Mouse (Mus musculus) heart, embryonic 16.5 days (tissue): ENCODE measurements around the gene Icam5. TPM values are rescaled to one million over a fixed set of nuclear protein-coding genes. Genes with fewer than 3 reads are reported as not detected.

Experiments
- ATAC-seq: fragments of 200-750 bp; cut with Nextera tagmentation; replicated peaks from 2 replicates; pipeline ENCODE4 v1.8.0; 2017; ENCODE audit warnings: moderate number of reproducible peaks; ENCODE audit not compliant: insufficient read depth, low FRiP score; ENCODE audit errors: extremely low read depth
- H3K27ac ChIP-seq: fragments of 300-500 bp; sonication (generic); 2 replicates; pipeline ENCODE4 v1.5.1; 2014; ENCODE audit warnings: mild to moderate bottlenecking, low read length, control low read depth, moderate library complexity
- H3K27me3 ChIP-seq: fragments of 300-500 bp; sonication (generic); 2 replicates; pipeline ENCODE4 v1.6.1; 2014; ENCODE audit warnings: low read length, mixed read lengths; ENCODE audit not compliant: control insufficient read depth, insufficient read depth
- H3K36me3 ChIP-seq: fragments of 300-500 bp; sonication (generic); 2 replicates; pipeline ENCODE4 v1.6.1; 2014; ENCODE audit not compliant: control insufficient read depth, insufficient read depth
- H3K4me1 ChIP-seq: fragments of 300-500 bp; sonication (generic); 2 replicates; pipeline ENCODE4 v1.6.1; 2014; ENCODE audit warnings: low read length, mixed read lengths; ENCODE audit not compliant: control insufficient read depth, insufficient read depth
- H3K4me2 ChIP-seq: fragments of 300-500 bp; sonication (generic); 2 replicates; pipeline ENCODE4 v1.6.1; 2014; ENCODE audit warnings: low read depth, mild to moderate bottlenecking, control low read depth, low read length
- H3K4me3 ChIP-seq: fragments of 300-500 bp; sonication (generic); 2 replicates; pipeline ENCODE4 v1.5.1; 2014; ENCODE audit warnings: mild to moderate bottlenecking, control low read depth, low read length
- H3K9ac ChIP-seq: fragments of 300-500 bp; sonication (generic); 2 replicates; pipeline ENCODE4 v1.6.1; 2014; ENCODE audit warnings: low read length, control low read depth
- H3K9me3 ChIP-seq: fragments of 300-500 bp; sonication (generic); replicated peaks from 2 replicates; pipeline ENCODE4 v1.6.1; 2016; ENCODE audit warnings: low read length; ENCODE audit not compliant: control insufficient read depth
- WGBS: fragments of 180-500 bp; shearing (Covaris S2); extraction: QIAGEN DNeasy Blood & Tissue Kit; methylation state at CpG from one replicate; pipeline ENCODE4 v1.1.7; 2014; 5-methylcytosine and 5-hydroxymethylcytosine counted together
- polyA plus RNA-seq: library from polyadenylated mRNA; unstranded; fragments of >200 nt; fragmentation: Nextera tagmentation; extraction: Ambion mirVana; gene quantifications from 2 replicates; pipeline ENCODE4 v1.2.1, GENCODE M21; 2015

The Icam5 gene
- polyA plus RNA-seq, 1 experiment from 2014 or later = 0.08 TPM

DNA sequence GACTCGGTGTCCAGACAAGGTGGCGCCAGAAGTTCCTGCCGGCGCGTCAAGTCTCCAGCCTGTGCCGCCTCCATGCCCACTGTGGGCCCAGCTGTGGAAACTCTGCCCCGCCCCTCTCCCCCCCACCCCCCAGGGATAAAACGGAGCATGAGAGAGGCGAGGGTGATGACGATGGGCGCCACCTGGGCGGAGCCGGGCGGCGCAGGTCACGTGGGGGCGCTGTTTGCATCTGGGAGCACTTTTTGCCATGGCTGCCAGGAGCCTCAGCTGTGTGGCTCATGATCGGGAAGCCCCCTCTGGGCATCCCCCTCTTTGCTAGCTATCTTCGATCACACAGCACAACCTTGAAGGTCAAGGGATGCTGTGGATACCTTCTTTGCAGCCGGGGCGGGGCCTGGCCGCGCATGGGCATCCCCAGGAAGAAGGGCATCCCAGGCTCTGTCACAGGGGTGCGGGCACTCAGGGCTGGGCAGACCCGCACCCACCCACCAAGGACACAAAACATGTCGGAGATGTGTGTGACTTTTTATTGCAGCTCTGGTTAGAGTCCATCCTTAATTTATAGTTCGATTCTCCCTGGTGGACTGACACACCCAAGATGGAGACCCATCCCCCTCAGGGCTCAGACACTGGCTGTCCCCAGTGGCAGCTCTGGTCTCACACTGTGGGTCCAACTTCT lies 35.3 kb downstream of the Icam5 start, which contains the start of gene Zglp1:
Zglp1 (minus strand) TSS at position 88 of the 679 bp plus-strand sequence.
- Histone ChIP-seq H3K9ac (no peak within 1 kb of the TSS), H3K4me3 (no peak within 1 kb of the TSS), H3K4me2 (no peak within 1 kb of the TSS), H3K36me3 (peaks cover 20% of the 10 kb centered on the region), H3K4me1 (peaks cover under 1% of the 10 kb centered on the region; the same call in 1 of the 2 replicates), H3K27ac (no peak within 1 kb of the TSS), H3K27me3 (no peaks in the 10 kb centered on the region), H3K9me3 (no peaks in the 10 kb centered on the region)
- ATAC-seq = no peak
- 80% methylated on average over 26 of the region's 27 CpGs for WGBS

DNA sequence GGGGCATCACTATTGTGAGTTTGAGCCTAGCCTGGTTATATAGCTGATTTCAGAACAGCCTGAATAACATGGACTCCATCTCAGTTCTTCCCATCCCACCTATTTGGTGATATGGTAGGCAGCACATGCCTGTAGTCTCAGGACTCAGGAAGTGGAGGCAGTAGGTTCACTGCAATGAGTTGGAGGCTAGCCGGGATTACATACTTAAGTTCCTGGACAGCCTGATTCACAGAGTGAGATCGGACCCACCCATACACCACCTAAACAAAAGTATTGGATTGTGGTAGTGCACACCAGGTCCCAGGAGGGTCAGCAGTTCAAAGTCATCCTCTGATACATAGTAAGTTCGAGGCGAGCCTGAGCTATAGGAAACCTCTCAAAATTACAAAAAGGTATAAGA lies 40.8 kb downstream of the Icam5 start:
- no peak for ATAC-seq

DNA sequence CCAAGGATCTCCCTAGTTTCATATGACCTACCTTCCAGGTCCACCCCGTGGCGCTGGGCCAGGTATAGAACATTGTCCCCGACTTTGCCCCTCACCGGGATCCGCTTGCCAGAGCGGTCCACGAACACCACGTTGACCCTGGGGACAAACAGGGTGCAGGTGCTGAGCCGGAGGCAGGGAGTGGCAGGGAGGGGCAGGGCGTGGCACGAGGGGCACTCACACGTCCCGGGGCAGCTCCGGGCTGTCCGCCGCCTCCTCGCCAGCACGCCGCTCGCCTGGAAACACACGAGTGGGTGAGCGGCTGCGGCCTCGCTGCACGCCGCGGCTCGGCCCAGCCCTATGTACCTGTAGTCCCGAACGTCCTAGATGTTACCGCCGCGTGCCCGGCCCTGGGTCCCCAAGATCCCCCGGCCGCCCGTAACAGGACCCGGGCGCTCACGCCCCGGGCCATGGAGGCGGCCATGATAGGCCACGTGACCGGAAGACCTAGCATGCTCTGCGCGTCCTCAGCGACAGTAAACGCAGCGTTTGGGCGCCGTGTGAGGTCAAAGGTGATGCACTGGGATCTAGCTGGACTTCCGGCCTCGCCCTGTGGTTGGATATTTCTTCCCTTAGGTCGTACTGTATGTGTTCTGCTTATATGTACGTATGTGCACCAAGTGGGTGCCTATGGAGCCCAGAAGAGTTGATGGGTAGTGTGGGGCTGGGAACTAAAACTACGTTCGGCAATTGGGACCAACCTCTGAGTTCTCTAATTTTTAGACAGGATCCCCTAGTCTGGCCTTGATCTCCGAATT lies 41.4 kb downstream of the Icam5 start, which contains the start of the genes Gm49373 and Fdx1l:
Gm49373 (minus strand) TSS at position 53 of the 797 bp plus-strand sequence.
Fdx1l (minus strand) TSS at position 571 of the 797 bp plus-strand sequence.
- H3K9ac ChIP-seq = peak within 1 kb of the TSS; percentile 93
- no peaks in the 10 kb centered on the region for H3K9me3 ChIP-seq
- peak within 1 kb of the TSS; percentile 68 for H3K27ac ChIP-seq
- peaks cover 32% of the 10 kb centered on the region for H3K36me3 ChIP-seq
- H3K27me3 ChIP-seq = no peaks in the 10 kb centered on the region
- peak within 1 kb of the TSS; percentile 87 for H3K4me2 ChIP-seq
- H3K4me1 ChIP-seq = peaks cover 11% of the 10 kb centered on the region
- ATAC-seq = peak; percentile 93
- WGBS = 2% methylated on average over 58 of the region's 58 CpGs
- peak within 1 kb of the TSS; percentile 96 for H3K4me3 ChIP-seq

More for the DNA sequence above, 40.8 kb downstream of the Icam5 start:
- Histone ChIP-seq H3K27me3 (no peaks in the 10 kb centered on the region), H3K4me3 (peak overlapping the region; percentile 96), H3K36me3 (peaks cover 31% of the 10 kb centered on the region), H3K4me2 (peak overlapping the region; percentile 87), H3K9ac (peak overlapping the region; percentile 93), H3K4me1 (peaks cover 11% of the 10 kb centered on the region), H3K9me3 (no peaks in the 10 kb centered on the region), H3K27ac (peak overlapping the region; percentile 68; the same call in 1 of the 2 replicates)
- WGBS = 10% methylated on average over 4 of the region's 4 CpGs

DNA sequence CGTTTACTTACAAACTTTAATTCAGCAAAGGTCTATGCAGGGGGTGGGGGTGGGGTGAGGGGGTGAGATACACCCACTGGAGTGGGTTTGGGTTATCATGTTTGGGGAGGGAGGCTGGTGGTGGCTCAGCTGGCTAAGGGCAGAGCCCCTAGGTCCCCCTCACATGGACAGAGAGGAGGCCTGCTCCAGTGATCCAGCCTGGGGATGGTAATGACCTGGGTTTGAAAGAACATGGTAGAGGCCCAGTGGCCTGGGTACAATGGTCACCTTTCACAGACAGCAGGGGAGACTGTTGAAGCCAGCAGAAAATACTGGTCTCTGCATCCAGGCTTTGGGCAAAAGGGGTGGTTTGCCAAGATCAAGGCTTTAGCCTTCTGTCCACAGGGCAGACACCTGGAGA lies 42.3 kb downstream of the Icam5 start:
- Histone ChIP-seq H3K4me3 (no peak overlapping the region), H3K27ac (peak overlapping the region; percentile 68; the same call in 1 of the 2 replicates)

DNA sequence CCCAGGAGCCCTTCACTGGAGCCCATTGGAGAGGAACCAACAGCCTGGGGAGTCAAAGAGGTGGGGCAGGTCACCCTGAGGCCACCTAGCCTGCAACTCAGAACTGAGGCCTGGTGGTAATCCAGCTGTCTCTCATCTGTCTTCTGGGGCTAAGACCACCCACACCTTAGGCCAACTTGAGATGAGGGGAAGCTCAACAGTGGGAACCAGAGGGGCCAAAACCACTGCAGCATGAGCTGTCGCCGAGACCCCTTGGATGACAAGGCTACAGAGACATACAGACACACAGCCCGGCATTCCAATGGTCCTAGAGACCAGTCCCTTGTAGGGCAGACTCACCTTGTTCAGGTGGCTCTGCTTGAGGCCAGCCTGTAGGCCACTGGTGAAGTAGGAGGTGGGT lies 43.8 kb downstream of the Icam5 start:
- Histone ChIP-seq H3K36me3 (peaks cover 56% of the 10 kb centered on the region), H3K9me3 (no peaks in the 10 kb centered on the region), H3K27ac (no peak overlapping the region), H3K4me3 (no peak overlapping the region), H3K27me3 (no peaks in the 10 kb centered on the region), H3K9ac (no peak overlapping the region), H3K4me1 (peaks cover 11% of the 10 kb centered on the region), H3K4me2 (no peak overlapping the region)
- ATAC-seq = no peak
- WGBS = 88% methylated on average over 3 of the region's 3 CpGs

More for the DNA sequence above, 42.3 kb downstream of the Icam5 start:
- no peaks in the 10 kb centered on the region for H3K9me3 ChIP-seq
- no peak overlapping the region for H3K4me2 ChIP-seq
- H3K27me3 ChIP-seq = no peaks in the 10 kb centered on the region
- WGBS = 79% methylated on average over 1 of the region's 1 CpGs
- H3K36me3 ChIP-seq = peaks cover 42% of the 10 kb centered on the region
- H3K9ac ChIP-seq = no peak overlapping the region
- no peak for ATAC-seq
- peaks cover 11% of the 10 kb centered on the region for H3K4me1 ChIP-seq

DNA sequence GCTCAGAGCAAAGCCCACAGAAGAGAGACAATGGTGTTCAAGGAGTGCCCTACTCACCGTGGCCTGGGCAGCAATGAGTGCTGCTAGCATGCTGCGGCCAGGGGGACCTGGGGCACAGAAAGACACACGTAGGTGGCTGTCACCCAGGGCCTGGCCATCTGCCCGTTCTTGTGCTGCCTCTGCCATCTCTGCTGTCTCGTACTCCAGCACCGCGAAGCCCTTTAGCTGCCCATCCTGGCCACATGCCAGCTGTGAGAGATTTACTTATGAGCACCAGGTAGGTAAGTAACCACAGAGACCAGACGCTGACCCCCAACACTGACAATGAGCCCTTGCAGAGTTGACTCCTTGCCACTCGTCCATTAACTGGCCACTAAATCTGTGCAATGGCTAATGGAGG lies 49.3 kb downstream of the Icam5 start:
- Histone ChIP-seq H3K9ac (no peak overlapping the region), H3K4me1 (peaks cover 3% of the 10 kb centered on the region; the same call in 1 of the 2 replicates), H3K27ac (no peak overlapping the region), H3K4me3 (no peak overlapping the region), H3K36me3 (peaks cover 87% of the 10 kb centered on the region), H3K4me2 (no peak overlapping the region), H3K27me3 (no peaks in the 10 kb centered on the region), H3K9me3 (no peaks in the 10 kb centered on the region)
- 69% methylated on average over 9 of the region's 9 CpGs for WGBS
- no peak for ATAC-seq

DNA sequence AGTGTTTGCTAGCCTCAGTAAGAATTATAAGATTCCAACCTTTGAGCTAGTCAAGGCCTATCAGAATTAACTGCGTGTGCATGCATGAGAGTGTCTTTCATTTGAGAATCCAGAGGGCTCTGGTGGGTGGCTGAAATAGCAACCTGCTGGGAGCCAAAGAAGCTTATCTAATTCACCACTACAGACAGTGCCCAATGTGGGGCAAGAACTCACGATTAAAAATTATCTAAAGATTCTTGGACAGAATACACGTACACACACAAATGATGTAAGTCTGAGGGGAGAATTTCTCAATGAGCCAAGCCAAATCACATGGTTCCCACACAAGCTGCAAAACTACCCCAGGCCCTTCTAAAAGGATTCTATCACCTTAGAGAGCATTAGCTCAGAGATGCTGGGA lies 51.5 kb downstream of the Icam5 start:
- Histone ChIP-seq H3K36me3 (peaks cover 91% of the 10 kb centered on the region), H3K27ac (no peak overlapping the region), H3K4me2 (no peak overlapping the region), H3K27me3 (no peaks in the 10 kb centered on the region), H3K4me3 (no peak overlapping the region), H3K4me1 (peaks cover 3% of the 10 kb centered on the region; the same call in 1 of the 2 replicates), H3K9ac (no peak overlapping the region), H3K9me3 (no peaks in the 10 kb centered on the region)
- 34% methylated on average over 3 of the region's 3 CpGs for WGBS
- ATAC-seq = peak; percentile 49
